Mouse (Mus musculus) CH12.LX (cell line): Measurements from ENCODE around the gene Fam114a1.

Experiments
- CTCF ChIP-seq, 2 experiments: IDR thresholded peaks in 1 of 2; conservative IDR thresholded peaks in 1 of 2; 2 replicates each; pipeline ENCODE4 v1.5.1; 2011 to 2012; ENCODE audit warnings: low read depth in 2 of 2, low read length in 2 of 2, improper control_type of control experiment in 1 of 2, inconsistent platforms in 1 of 2, mild to moderate bottlenecking in 1 of 2, moderate library complexity in 1 of 2
- TBP ChIP-seq: conservative IDR thresholded peaks from 2 replicates; pipeline ENCODE4 v1.6.1; 2011; ENCODE audit warnings: low read depth, low read length, improper control_type of control experiment

DNA sequence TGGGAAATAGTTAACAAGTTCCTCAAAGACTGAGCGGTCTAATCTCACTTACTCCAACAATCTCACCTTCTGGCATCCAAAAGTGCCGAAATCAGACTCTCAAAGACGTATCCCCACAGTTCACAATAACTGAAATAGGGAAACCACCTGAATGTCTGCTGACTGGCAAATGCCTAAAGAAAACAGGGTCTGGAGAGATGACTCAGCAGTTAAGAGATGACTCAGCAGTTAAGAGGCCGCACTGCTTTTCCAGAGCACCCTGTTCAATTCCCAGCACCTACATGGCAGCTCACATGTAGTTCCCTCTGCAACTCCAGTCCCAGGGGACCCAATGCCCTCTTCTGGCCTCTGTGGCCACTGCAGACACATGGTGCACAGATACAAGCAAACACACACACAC lies 108.2 kb downstream of the Fam114a1 start:
- no peak for TF ChIP-seq TBP
- TF ChIP-seq CTCF (conservative IDR thresholded peaks at IDR 0.05 in 1 of 2, IDR thresholded peaks at IDR 0.05 in 1 of 2; ENCODE audit: low read depth in 2 of 2, low read length in 2 of 2) = no peak
